ENCODE assay signal across 7 mouse cellular contexts in genomic region chr9:107986376-107986775, GRCm38 (mm10). TPM values are rescaled to one million over a fixed set of nuclear protein-coding genes. Genes with fewer than 3 reads are reported as not detected.
A peak's percentile ranks its signal among the peaks of the same experiment; 100 is the strongest.
DNase-seq lines count a peak whose midpoint lies in the region; ATAC-seq lines count a peak whose summit lies in the region.

No protein-coding gene starts in this region.

- peak; percentile 49 for ATAC-seq in intestine, embryonic 16.5 days
- ATAC-seq in limb, embryonic 11.5 days (ENCODE audit: insufficient number of reproducible peaks, low FRiP score, low TSS enrichment, low read depth): no peak
- ATAC-seq in midbrain, embryonic 12.5 days (ENCODE audit: low FRiP score, low read depth): peak; percentile 66

- peak overlapping the region; percentile 86 for H3K4me3 ChIP-seq in intestine, embryonic 16.5 days (ENCODE audit: low read length)
- H3K4me3 ChIP-seq in limb, embryonic 11.5 days (ENCODE audit: low read depth, low read length): peak overlapping the region; percentile 96
- peak overlapping the region; percentile 68 for H3K4me3 ChIP-seq in midbrain, embryonic 12.5 days

- no peaks in the 10 kb centered on the region for H3K9me3 ChIP-seq in intestine, embryonic 16.5 days (ENCODE audit: control insufficient read depth, low read length)
- no peaks in the 10 kb centered on the region for H3K9me3 ChIP-seq in limb, embryonic 11.5 days (ENCODE audit: control insufficient read depth, low read length)
- no peaks in the 10 kb centered on the region for H3K9me3 ChIP-seq in midbrain, embryonic 12.5 days

- peak; percentile 88 to 95 for DNase-seq in adrenal gland, adult (ENCODE audit: inconsistent age in 2 of 2, low spot score in 1 of 2)
- peak; percentile 92 for DNase-seq in embryo, embryonic 11 days
- peak; percentile 74 to 86 for DNase-seq in gastrocnemius, postnatal 4 days (ENCODE audit: low spot score in 2 of 2)
- peak; percentile 92 for DNase-seq in limb, embryonic 11.5 days (ENCODE audit: low spot score)
- peak; percentile 72 to 81 for DNase-seq in spleen, adult 18-20 months

- H3K27me3 ChIP-seq in intestine, embryonic 16.5 days (replicated peaks; ENCODE audit: control insufficient read depth, insufficient read depth, low read length): no peaks in the 10 kb centered on the region
- no peaks in the 10 kb centered on the region for H3K27me3 ChIP-seq in limb, embryonic 11.5 days (ENCODE audit: control insufficient read depth, insufficient read depth, low read length)
- peaks cover 34% of the 10 kb centered on the region for H3K27me3 ChIP-seq in midbrain, embryonic 12.5 days

- H3K36me3 ChIP-seq in intestine, embryonic 16.5 days (ENCODE audit: control insufficient read depth, insufficient read depth, low read length): no peaks in the 10 kb centered on the region
- H3K36me3 ChIP-seq in limb, embryonic 11.5 days (ENCODE audit: control insufficient read depth, insufficient read depth, low read length): 0 out of 2 replicates have a peak, but pooled peaks cover 4% of the 10 kb centered on the region
- no peaks in the 10 kb centered on the region for H3K36me3 ChIP-seq in midbrain, embryonic 12.5 days

- peak overlapping the region; percentile 100 for H3K27ac ChIP-seq in intestine, embryonic 16.5 days (ENCODE audit: low read length)
- peak overlapping the region; percentile 100 for H3K27ac ChIP-seq in limb, embryonic 11.5 days (replicated peaks; ENCODE audit: low read depth, low read length)
- H3K27ac ChIP-seq in midbrain, embryonic 12.5 days (replicated peaks): no peak overlapping the region

- H3K4me1 ChIP-seq in intestine, embryonic 16.5 days (ENCODE audit: control insufficient read depth, insufficient read depth, low read length): peaks cover 21% of the 10 kb centered on the region
- H3K4me1 ChIP-seq in limb, embryonic 11.5 days (ENCODE audit: control insufficient read depth, insufficient read depth, low read length): peaks cover 28% of the 10 kb centered on the region
- peaks cover 37% of the 10 kb centered on the region for H3K4me1 ChIP-seq in midbrain, embryonic 12.5 days

- peak overlapping the region; percentile 88 for H3K4me2 ChIP-seq in intestine, embryonic 16.5 days (ENCODE audit: low read depth, low read length)
- peak overlapping the region; percentile 99 for H3K4me2 ChIP-seq in limb, embryonic 11.5 days (ENCODE audit: low read depth, severe bottlenecking)
- H3K4me2 ChIP-seq in midbrain, embryonic 12.5 days (replicated peaks): peak overlapping the region; percentile 90

- WGBS in intestine, embryonic 16.5 days: 4% methylated on average over 18 of the region's 18 CpGs
- WGBS in limb, embryonic 11.5 days: 5% methylated on average over 18 of the region's 18 CpGs
- 6% methylated on average over 18 of the region's 18 CpGs for WGBS in midbrain, embryonic 12.5 days

- H3K9ac ChIP-seq in intestine, embryonic 16.5 days (ENCODE audit: low read depth, low read length): peak overlapping the region; percentile 81; the same call in 1 of the 2 replicates
- H3K9ac ChIP-seq in limb, embryonic 11.5 days (ENCODE audit: low read length): peak overlapping the region; percentile 39; the same call in 1 of the 2 replicates
- H3K9ac ChIP-seq in midbrain, embryonic 12.5 days (replicated peaks): no peak overlapping the region

RNA-seq across cellular contexts. Expression of gene Inka1, which starts 0.7 kb away (rescaled TPM):
- total RNA-seq in gastrocnemius, postnatal 4 days (2021): 10 to 100 TPM; 18.8 to 22.1 TPM
- 34.0 and 35.8 TPM in 2 replicates for polyA plus RNA-seq in intestine, embryonic 16.5 days (2015; fragmentation: Nextera tagmentation; extraction: Ambion mirVana)
- 165 and 174 TPM in 2 replicates for polyA plus RNA-seq in limb, embryonic 11.5 days (2014; fragmentation: Nextera tagmentation; extraction: Ambion mirVana)
- 16.1 and 24.6 TPM in 2 replicates for polyA plus RNA-seq in midbrain, embryonic 12.5 days (2016; fragmentation: Nextera tagmentation; extraction: Ambion mirVana)

RNA-seq across cellular contexts. Expression of gene Gm20661, which starts 3.5 kb away (rescaled TPM):
- total RNA-seq in gastrocnemius, postnatal 4 days (2021): under 1 TPM; 0.76 to 0.91 TPM
- 4.5 and 5.0 TPM in 2 replicates for polyA plus RNA-seq in intestine, embryonic 16.5 days (2015; fragmentation: Nextera tagmentation; extraction: Ambion mirVana)
- polyA plus RNA-seq in limb, embryonic 11.5 days (2014; fragmentation: Nextera tagmentation; extraction: Ambion mirVana): 7.3 and 7.9 TPM in 2 replicates
- 1.8 and 2.2 TPM in 2 replicates for polyA plus RNA-seq in midbrain, embryonic 12.5 days (2016; fragmentation: Nextera tagmentation; extraction: Ambion mirVana)

RNA-seq across cellular contexts. Expression of gene Cdhr4, which starts 5.9 kb away (rescaled TPM):
- total RNA-seq in gastrocnemius, postnatal 4 days (2021): 1 to 10 TPM; 1.4 to 1.7 TPM
- polyA plus RNA-seq in intestine, embryonic 16.5 days (2015; fragmentation: Nextera tagmentation; extraction: Ambion mirVana): 9.0 and 9.6 TPM in 2 replicates
- polyA plus RNA-seq in limb, embryonic 11.5 days (2014; fragmentation: Nextera tagmentation; extraction: Ambion mirVana): 16.8 and 19.7 TPM in 2 replicates
- 2.6 TPM in 2 replicates for polyA plus RNA-seq in midbrain, embryonic 12.5 days (2016; fragmentation: Nextera tagmentation; extraction: Ambion mirVana)

RNA-seq across cellular contexts. Expression of gene Gm20662, which starts 9.8 kb away (rescaled TPM):
- total RNA-seq in gastrocnemius, postnatal 4 days (2021): under 1 TPM; 0.32 to 0.86 TPM
- polyA plus RNA-seq in intestine, embryonic 16.5 days (2015; fragmentation: Nextera tagmentation; extraction: Ambion mirVana): 0.07 and 0.54 TPM in 2 replicates
- polyA plus RNA-seq in limb, embryonic 11.5 days (2014; fragmentation: Nextera tagmentation; extraction: Ambion mirVana): 0.87 and 0.96 TPM in 2 replicates
- polyA plus RNA-seq in midbrain, embryonic 12.5 days (2016; fragmentation: Nextera tagmentation; extraction: Ambion mirVana): 0.98 TPM in 2 replicates

RNA-seq across cellular contexts. Expression of gene Uba7, which starts 11.1 kb away (rescaled TPM):
- total RNA-seq in gastrocnemius, postnatal 4 days (2021): 10 to 100 TPM in 1 of 2 experiments, 1 to 10 TPM in 1; 7.8 to 12.7 TPM
- 32.8 and 35.5 TPM in 2 replicates for polyA plus RNA-seq in intestine, embryonic 16.5 days (2015; fragmentation: Nextera tagmentation; extraction: Ambion mirVana)
- polyA plus RNA-seq in limb, embryonic 11.5 days (2014; fragmentation: Nextera tagmentation; extraction: Ambion mirVana): 20.1 and 23.4 TPM in 2 replicates
- polyA plus RNA-seq in midbrain, embryonic 12.5 days (2016; fragmentation: Nextera tagmentation; extraction: Ambion mirVana): 5.5 and 8.1 TPM in 2 replicates
